Mouse (Mus musculus) induced T-regulatory cell, adult 2 months (primary cell): Measurements from ENCODE around the gene Gna12.

ENCODE experiments used
- DNase-seq: peaks from one replicate; pipeline ENCODE4 v3.0.0-alpha.2; 2012; ENCODE audit warnings: low read depth

Gene Gna12

GRCm38 (mm10) chr5:140827413-140827812, 2.8 kb downstream of the Gna12 start:
- no peak for DNase-seq

- DNase-seq = no peak
Measured at GRCm38 (mm10) chr5:140826796-140827195, 3.4 kb downstream of the Gna12 start.

GRCm38 (mm10) chr5:140826118-140826517, 4.1 kb downstream of the Gna12 start:
- DNase-seq = no peak

GRCm38 (mm10) chr5:140824126-140824525, 6.1 kb downstream of the Gna12 start:
- no peak for DNase-seq

- DNase-seq = no peak
Measured at GRCm38 (mm10) chr5:140823386-140823785, 6.8 kb downstream of the Gna12 start.

- no peak for DNase-seq
Measured at GRCm38 (mm10) chr5:140821951-140822350, 8.3 kb downstream of the Gna12 start.

GRCm38 (mm10) chr5:140820539-140820938, 9.7 kb downstream of the Gna12 start:
- DNase-seq = no peak

- no peak for DNase-seq
Measured at GRCm38 (mm10) chr5:140819594-140819993, 10.6 kb downstream of the Gna12 start.

GRCm38 (mm10) chr5:140818482-140819076, 11.7 kb downstream of the Gna12 start:
- DNase-seq = no peak

GRCm38 (mm10) chr5:140816950-140817568, 13.2 kb downstream of the Gna12 start:
- no peak for DNase-seq

- no peak for DNase-seq
Measured at GRCm38 (mm10) chr5:140816008-140816407, 14.2 kb downstream of the Gna12 start.

GRCm38 (mm10) chr5:140815059-140815728, 15.0 kb downstream of the Gna12 start:
- DNase-seq = no peak

- no peak for DNase-seq
Measured at GRCm38 (mm10) chr5:140814403-140814802, 15.8 kb downstream of the Gna12 start.

GRCm38 (mm10) chr5:140812699-140813098, 17.5 kb downstream of the Gna12 start:
- DNase-seq = no peak

GRCm38 (mm10) chr5:140812063-140812462, 18.2 kb downstream of the Gna12 start:
- DNase-seq = no peak

- no peak for DNase-seq
Measured at GRCm38 (mm10) chr5:140811390-140811789, 18.8 kb downstream of the Gna12 start.

- no peak for DNase-seq
Measured at GRCm38 (mm10) chr5:140806939-140807338, 23.3 kb downstream of the Gna12 start.

GRCm38 (mm10) chr5:140806252-140806651, 24.0 kb downstream of the Gna12 start:
- DNase-seq = no peak

GRCm38 (mm10) chr5:140801782-140802181, 28.4 kb downstream of the Gna12 start:
- no peak for DNase-seq

- DNase-seq = no peak
Measured at GRCm38 (mm10) chr5:140800288-140800923, 29.8 kb downstream of the Gna12 start.

- no peak for DNase-seq
Measured at GRCm38 (mm10) chr5:140799190-140799589, 31.0 kb downstream of the Gna12 start.

GRCm38 (mm10) chr5:140798775-140799174, 31.5 kb downstream of the Gna12 start:
- peak; percentile 35 for DNase-seq

- DNase-seq = no peak
Measured at GRCm38 (mm10) chr5:140798158-140798557, 32.1 kb downstream of the Gna12 start.
